In the genomic region with DNA sequence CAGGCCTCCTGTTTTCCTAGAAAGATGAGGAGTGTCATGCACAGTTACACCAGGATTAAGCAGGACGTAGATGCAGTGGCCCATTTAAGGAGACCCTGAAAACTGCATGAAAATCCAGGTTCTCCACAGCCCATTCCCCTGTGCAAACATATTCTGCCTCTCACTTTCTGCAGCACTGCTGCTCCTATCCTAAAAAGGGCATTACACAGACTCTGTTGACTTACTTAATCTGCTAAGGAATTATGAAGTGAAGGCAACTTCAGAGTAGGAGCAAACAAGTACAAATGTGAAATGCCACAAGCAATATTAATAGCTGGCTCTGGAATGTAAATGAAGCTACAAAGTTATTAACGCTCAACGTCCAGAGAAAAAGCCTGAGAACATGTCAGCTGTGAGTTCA, we compare ENCODE assay signal across 30 mouse cellular contexts. TPM values are rescaled to one million over a fixed set of nuclear protein-coding genes. Genes with fewer than 3 reads are reported as not detected.
DNase-seq lines count a peak whose midpoint lies in the region; ATAC-seq lines count a peak whose summit lies in the region.
"Had no signal": no experiment of that assay in that cellular context is flagged by ENCODE, and none has a peak within 500 bp of the region (broad histone marks: within the 10 kb centered on the region; RNA-seq: fewer than 3 reads in every experiment).

No protein-coding gene starts in this region.

- H3K27ac ChIP-seq in heart, embryonic 13.5 days (replicated peaks) = peak overlapping the region; percentile 16; the same call in 1 of the 2 replicates
- H3K27ac ChIP-seq in heart, embryonic 12.5 days (ENCODE audit: poor library complexity, severe bottlenecking) = no peak overlapping the region
- no peak overlapping the region for H3K27ac ChIP-seq in liver, embryonic 11.5 days (ENCODE audit: low read depth, low read length)
- H3K27ac ChIP-seq in intestine, embryonic 16.5 days (ENCODE audit: low read length) = peak overlapping the region; percentile 57
- peak overlapping the region; percentile 82 for H3K27ac ChIP-seq in stomach, embryonic 16.5 days (ENCODE audit: low read length)
- H3K27ac ChIP-seq: heart, embryonic 10.5 days; hindbrain, embryonic 14.5 days; liver, embryonic 14.5 days; midbrain, embryonic 12.5 days; neural tube, embryonic 12.5 days had no signal

- DNase-seq in liver, embryonic 11.5 days (ENCODE audit: low spot score) = peak; percentile 20
- DNase-seq in liver = no peak
- DNase-seq in gastrocnemius, postnatal 10 days = no peak
- DNase-seq in MN1 (ENCODE audit: low spot score) = no peak
- DNase-seq: adrenal gland, postnatal 14 days; cerebellum, adult 11 months; cerebellum, adult 9-10 months; cerebellum, postnatal 36 days; kidney, adult 8-10 months; kidney, postnatal 10 days; left cerebral cortex, postnatal 4 days; lung, adult 2 months; right cerebral cortex, adult 18-20 months; thymus, postnatal 25 days had no signal

- no peak overlapping the region for H3K4me3 ChIP-seq in heart, embryonic 13.5 days
- no peak overlapping the region for H3K4me3 ChIP-seq in heart, embryonic 12.5 days
- H3K4me3 ChIP-seq in liver, embryonic 11.5 days (ENCODE audit: low read depth, low read length) = no peak overlapping the region
- no peak overlapping the region for H3K4me3 ChIP-seq in intestine, embryonic 16.5 days (ENCODE audit: low read length)
- no peak overlapping the region for H3K4me3 ChIP-seq in stomach, embryonic 16.5 days (replicated peaks; ENCODE audit: low read length)
- H3K4me3 ChIP-seq: heart, embryonic 10.5 days; megakaryocyte, embryonic 14.5 days; midbrain, embryonic 12.5 days; myocyte; neural tube, embryonic 12.5 days had no signal

- no peak overlapping the region for H3K4me2 ChIP-seq in heart, embryonic 13.5 days
- H3K4me2 ChIP-seq in heart, embryonic 12.5 days = no peak overlapping the region
- no peak overlapping the region for H3K4me2 ChIP-seq in liver, embryonic 11.5 days
- H3K4me2 ChIP-seq in intestine, embryonic 16.5 days (ENCODE audit: low read depth, low read length) = no peak overlapping the region
- no peak overlapping the region for H3K4me2 ChIP-seq in stomach, embryonic 16.5 days (ENCODE audit: low read depth, low read length)
- H3K4me2 ChIP-seq: hindbrain, embryonic 14.5 days; midbrain, embryonic 12.5 days; neural tube, embryonic 12.5 days had no signal

- H3K36me3 ChIP-seq in heart, embryonic 13.5 days = peaks cover 28% of the 10 kb centered on the region
- peaks cover 16% of the 10 kb centered on the region for H3K36me3 ChIP-seq in heart, embryonic 12.5 days
- H3K36me3 ChIP-seq in liver, embryonic 11.5 days (ENCODE audit: control insufficient read depth, insufficient read depth, low read length) = peaks cover 9% of the 10 kb centered on the region; the same call in 1 of the 2 replicates
- H3K36me3 ChIP-seq in intestine, embryonic 16.5 days (ENCODE audit: control insufficient read depth, insufficient read depth, low read length) = peaks cover 3% of the 10 kb centered on the region; the same call in 1 of the 2 replicates
- H3K36me3 ChIP-seq in stomach, embryonic 16.5 days (ENCODE audit: control insufficient read depth, insufficient read depth, low read length) = no peaks in the 10 kb centered on the region

- no peak overlapping the region for H3K9ac ChIP-seq in heart, embryonic 13.5 days
- H3K9ac ChIP-seq in heart, embryonic 12.5 days = no peak overlapping the region
- H3K9ac ChIP-seq in liver, embryonic 11.5 days (ENCODE audit: low read depth, low read length) = no peak overlapping the region
- H3K9ac ChIP-seq in intestine, embryonic 16.5 days (ENCODE audit: low read depth, low read length) = no peak overlapping the region
- H3K9ac ChIP-seq in stomach, embryonic 16.5 days (ENCODE audit: low read length) = 0 out of 2 replicates have a peak overlapping the region, but pooled peaks have one; percentile 16
- H3K9ac ChIP-seq: hindbrain, embryonic 14.5 days; liver, embryonic 14.5 days; midbrain, embryonic 12.5 days; neural tube, embryonic 12.5 days had no signal

- peaks cover 27% of the 10 kb centered on the region for H3K4me1 ChIP-seq in heart, embryonic 13.5 days
- H3K4me1 ChIP-seq in heart, embryonic 12.5 days (replicated peaks) = peaks cover 23% of the 10 kb centered on the region
- no peaks in the 10 kb centered on the region for H3K4me1 ChIP-seq in liver, embryonic 11.5 days (replicated peaks; ENCODE audit: control insufficient read depth, insufficient read depth, low read length)
- no peaks in the 10 kb centered on the region for H3K4me1 ChIP-seq in intestine, embryonic 16.5 days (ENCODE audit: control insufficient read depth, insufficient read depth, low read length)
- H3K4me1 ChIP-seq in stomach, embryonic 16.5 days (ENCODE audit: control insufficient read depth, insufficient read depth, low read length) = peaks cover 13% of the 10 kb centered on the region; the same call in 1 of the 2 replicates
- H3K4me1 ChIP-seq: midbrain, embryonic 12.5 days; neural tube, embryonic 12.5 days had no signal

- 75% methylated on average over 3 of the region's 3 CpGs for WGBS in heart, embryonic 13.5 days
- WGBS in heart, embryonic 12.5 days = 88% methylated on average over 3 of the region's 3 CpGs
- 86% methylated on average over 3 of the region's 3 CpGs for WGBS in liver, embryonic 11.5 days
- 70% methylated on average over 3 of the region's 3 CpGs for WGBS in intestine, embryonic 16.5 days
- WGBS in stomach, embryonic 16.5 days = 39% methylated on average over 3 of the region's 3 CpGs

- no peak for ATAC-seq in heart, embryonic 13.5 days (ENCODE audit: extremely low read depth, insufficient number of reproducible peaks, low FRiP score, low TSS enrichment)
- no peak for ATAC-seq in heart, embryonic 12.5 days (ENCODE audit: insufficient number of reproducible peaks, low FRiP score)
- ATAC-seq in liver, embryonic 11.5 days (replicated peaks; ENCODE audit: low FRiP score) = no peak
- peak; percentile 46; the same call in 1 of the 2 replicates for ATAC-seq in intestine, embryonic 16.5 days
- peak; percentile 68 for ATAC-seq in stomach, embryonic 16.5 days (ENCODE audit: insufficient read depth, low FRiP score)
- ATAC-seq: forebrain, embryonic 16.5 days; Patski had no signal

- no peaks in the 10 kb centered on the region for H3K27me3 ChIP-seq in heart, embryonic 13.5 days (replicated peaks)
- no peaks in the 10 kb centered on the region for H3K27me3 ChIP-seq in heart, embryonic 12.5 days (replicated peaks)
- no peaks in the 10 kb centered on the region for H3K27me3 ChIP-seq in liver, embryonic 11.5 days (replicated peaks; ENCODE audit: control insufficient read depth, insufficient read depth, low read length)
- H3K27me3 ChIP-seq in intestine, embryonic 16.5 days (replicated peaks; ENCODE audit: control insufficient read depth, insufficient read depth, low read length) = no peaks in the 10 kb centered on the region
- H3K27me3 ChIP-seq in stomach, embryonic 16.5 days (ENCODE audit: control insufficient read depth, insufficient read depth, low read length) = no peaks in the 10 kb centered on the region
- H3K27me3 ChIP-seq: megakaryocyte, embryonic 14.5 days; midbrain, embryonic 12.5 days; neural tube, embryonic 12.5 days; Patski had no signal

- H3K9me3 ChIP-seq in heart, embryonic 13.5 days = no peaks in the 10 kb centered on the region
- H3K9me3 ChIP-seq in heart, embryonic 12.5 days (replicated peaks) = no peaks in the 10 kb centered on the region
- no peaks in the 10 kb centered on the region for H3K9me3 ChIP-seq in liver, embryonic 11.5 days (ENCODE audit: control insufficient read depth, low read length)
- H3K9me3 ChIP-seq in intestine, embryonic 16.5 days (ENCODE audit: control insufficient read depth, low read length) = no peaks in the 10 kb centered on the region
- H3K9me3 ChIP-seq in stomach, embryonic 16.5 days (replicated peaks; ENCODE audit: control insufficient read depth, low read length) = no peaks in the 10 kb centered on the region
- H3K9me3 ChIP-seq: G1E; heart, embryonic 10.5 days; megakaryocyte, embryonic 14.5 days; midbrain, embryonic 12.5 days; neural tube, embryonic 12.5 days had no signal

RNA-seq across cellular contexts. Expression of gene Uxs1, which starts 45.9 kb away (rescaled TPM):
- 13.6 and 15.0 TPM in 2 replicates for polyA plus RNA-seq in heart, embryonic 13.5 days (2015; fragmentation: Nextera tagmentation; extraction: Ambion mirVana)
- polyA plus RNA-seq in heart, embryonic 12.5 days (2016; fragmentation: Nextera tagmentation; extraction: Ambion mirVana) = 15.6 and 17.0 TPM in 2 replicates
- polyA plus RNA-seq in liver, embryonic 11.5 days (2014; fragmentation: Nextera tagmentation; extraction: Ambion mirVana) = 15.3 and 18.0 TPM in 2 replicates
- polyA plus RNA-seq in intestine, embryonic 16.5 days (2015; fragmentation: Nextera tagmentation; extraction: Ambion mirVana) = 14.8 and 17.5 TPM in 2 replicates
- polyA plus RNA-seq in stomach, embryonic 16.5 days (2015; fragmentation: Nextera tagmentation; extraction: Ambion mirVana) = 20.2 and 21.3 TPM in 2 replicates
- total RNA-seq in gastrocnemius, postnatal 10 days (2021) = 10 to 100 TPM; 14.9 to 16.2 TPM

RNA-seq across cellular contexts. Expression of gene 1500015O10Rik, which starts 51.3 kb away (rescaled TPM):
- polyA plus RNA-seq in heart, embryonic 13.5 days (2015; fragmentation: Nextera tagmentation; extraction: Ambion mirVana) = 9.9 and 10.3 TPM in 2 replicates
- 3.2 and 3.6 TPM in 2 replicates for polyA plus RNA-seq in heart, embryonic 12.5 days (2016; fragmentation: Nextera tagmentation; extraction: Ambion mirVana)
- 0.25 TPM in 1 of 2 replicates, not detected in the other for polyA plus RNA-seq in liver, embryonic 11.5 days (2014; fragmentation: Nextera tagmentation; extraction: Ambion mirVana)
- 2.9 and 3.2 TPM in 2 replicates for polyA plus RNA-seq in intestine, embryonic 16.5 days (2015; fragmentation: Nextera tagmentation; extraction: Ambion mirVana)
- polyA plus RNA-seq in stomach, embryonic 16.5 days (2015; fragmentation: Nextera tagmentation; extraction: Ambion mirVana) = 7.7 and 9.9 TPM in 2 replicates
- 10 to 100 TPM; 31.9 to 33.2 TPM for total RNA-seq in gastrocnemius, postnatal 10 days (2021)
- total RNA-seq: granulocyte monocyte progenitor cell, adult 5-6 weeks; hematopoietic stem cell, adult 5-6 weeks had no signal
- polyA plus RNA-seq: G1E had no signal

Comparison
In these comparisons a context has a peak if more than half of its experiments do, and no peak if none do; other contexts are left out.
1. H3K27ac ChIP-seq: peak in heart, embryonic 13.5 days (single experiment), intestine, embryonic 16.5 days (single experiment) and stomach, embryonic 16.5 days (single experiment); none in heart, embryonic 12.5 days (single experiment) and liver, embryonic 11.5 days (single experiment).
2. ATAC-seq: peak in intestine, embryonic 16.5 days (single experiment) and stomach, embryonic 16.5 days (single experiment); none in heart, embryonic 13.5 days (single experiment), heart, embryonic 12.5 days (single experiment) and liver, embryonic 11.5 days (single experiment).